Mouse (Mus musculus) adrenal gland, postnatal 10 days (tissue): Measurements from ENCODE around the gene Gm21958. TPM values are rescaled to one million over a fixed set of nuclear protein-coding genes. Genes with fewer than 3 reads are reported as not detected.

ENCODE experiments used
- DNase-seq: peaks from one replicate; pipeline ENCODE4 v3.0.0; 2021; ENCODE audit warnings: mixed read lengths
- long read RNA-seq, 2 experiments: library from polyadenylated mRNA; stranded (forward); transcript quantifications; one replicate each; pipeline ENCODE4 v2.0.0; 2021
- total RNA-seq, 2 experiments: library from RNA; stranded (reverse); gene quantifications; 2 replicates each; pipeline ENCODE4 v1.2.3; 2021

Gm21958 gene
- total RNA-seq, result not detected
- long read RNA-seq, experiment 1, result 0 reads
- long read RNA-seq, experiment 2, result 0 reads

- DNase-seq, result no peak
Observed at GRCm38 (mm10) chr3:54714253-54714652, at the start of gene Gm21958. Gene Gm21958, minus strand, starts transcription at chr3:54714353.

DNA sequence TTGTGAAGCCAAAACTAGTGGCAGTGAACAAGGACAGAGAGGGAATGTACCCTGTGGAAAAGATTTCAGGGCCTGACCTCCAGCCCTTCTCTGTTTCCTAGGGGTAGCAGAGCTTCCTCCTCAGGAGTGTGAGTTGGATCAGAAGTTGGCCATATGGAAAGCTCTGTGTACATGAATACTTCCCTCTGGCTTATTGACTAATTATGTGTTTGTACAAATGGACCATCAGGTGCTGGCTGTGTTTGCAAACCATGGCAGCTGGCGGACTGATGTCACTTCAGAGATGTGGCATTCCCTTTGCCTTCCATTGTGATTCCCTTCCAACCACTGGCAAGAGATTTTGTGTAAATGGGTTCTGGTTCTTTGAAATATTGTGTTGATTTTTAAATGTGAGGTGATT, 47.1 kb upstream of the Gm21958 start:
- DNase-seq, result no peak

DNA sequence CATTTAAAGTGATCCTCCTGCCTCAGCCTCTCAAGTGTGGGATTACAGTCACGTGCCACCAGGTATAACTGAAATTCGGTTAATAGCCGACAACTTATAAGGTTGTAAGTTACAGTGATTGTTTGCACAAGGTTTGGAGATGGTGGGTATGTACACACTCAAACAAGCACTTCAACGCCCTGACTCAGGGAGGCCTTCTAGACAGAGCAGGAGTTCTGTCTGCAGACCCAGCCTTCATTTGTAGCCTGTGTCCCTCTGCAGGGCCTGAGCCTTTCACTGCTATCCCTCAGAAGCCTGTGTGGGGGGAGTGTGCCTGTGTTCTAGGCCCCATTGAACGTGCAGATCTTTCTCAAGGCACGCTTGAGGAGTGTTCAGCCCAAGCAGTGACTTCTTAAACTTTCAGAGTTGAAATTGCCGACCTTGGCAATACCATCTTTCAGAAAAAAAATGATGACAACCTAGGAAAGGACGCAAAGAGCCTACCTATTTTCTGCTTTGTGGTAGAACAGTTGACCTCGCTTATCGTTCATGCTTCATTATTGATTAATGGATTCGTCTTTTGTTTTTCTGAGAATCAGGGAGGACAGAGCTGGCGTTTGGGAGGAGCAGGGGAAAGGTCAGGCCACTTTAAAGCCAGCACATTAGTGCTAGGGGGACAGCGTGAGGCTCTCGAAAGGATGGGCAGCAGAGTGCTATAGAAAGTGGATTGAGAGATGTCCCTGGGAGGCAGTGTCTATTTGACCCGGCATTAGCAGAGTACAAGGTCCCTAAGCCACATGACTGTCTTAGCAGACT, 46.4 kb upstream of the Gm21958 start:
- DNase-seq, result no peak

DNA sequence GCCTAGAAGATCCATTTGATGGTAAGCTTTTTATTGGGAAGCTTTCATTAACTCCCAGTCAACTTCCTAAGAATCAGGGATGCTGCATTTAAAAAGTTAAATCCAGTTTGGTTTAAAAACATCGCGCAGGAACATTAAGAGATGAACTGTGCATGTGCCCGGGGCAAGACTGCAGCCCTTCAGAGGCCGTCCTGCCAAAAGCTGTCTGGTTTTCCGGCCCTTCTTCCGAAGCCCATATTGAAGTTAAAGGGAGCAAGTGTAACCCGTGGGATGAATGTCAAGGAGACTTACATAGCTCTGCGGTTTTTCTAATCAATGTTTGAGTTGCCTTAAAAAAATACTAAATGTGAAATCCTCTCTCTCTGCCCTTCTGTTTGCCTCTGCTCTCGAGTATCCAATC, 45.1 kb upstream of the Gm21958 start:
- no peak for DNase-seq

DNA sequence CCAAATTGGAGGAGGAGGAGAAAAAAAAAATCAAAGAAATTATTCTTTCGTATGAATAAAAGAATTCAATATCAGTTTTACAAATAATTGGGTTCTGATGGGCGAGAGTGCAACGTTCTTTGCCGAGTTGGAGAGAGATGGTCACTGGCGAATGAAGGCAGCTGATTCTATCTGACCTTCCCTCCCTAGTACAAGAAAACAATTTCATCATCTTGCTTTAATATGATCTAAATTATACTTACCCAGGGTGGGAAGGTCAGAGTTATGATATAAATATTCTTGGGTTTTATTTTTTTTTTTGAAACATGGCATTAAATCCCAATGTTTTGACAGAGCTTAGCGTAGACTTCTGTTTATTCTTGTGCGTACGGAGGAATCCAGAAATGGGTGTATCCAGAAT, 43.3 kb upstream of the Gm21958 start:
- DNase-seq, result no peak

DNA sequence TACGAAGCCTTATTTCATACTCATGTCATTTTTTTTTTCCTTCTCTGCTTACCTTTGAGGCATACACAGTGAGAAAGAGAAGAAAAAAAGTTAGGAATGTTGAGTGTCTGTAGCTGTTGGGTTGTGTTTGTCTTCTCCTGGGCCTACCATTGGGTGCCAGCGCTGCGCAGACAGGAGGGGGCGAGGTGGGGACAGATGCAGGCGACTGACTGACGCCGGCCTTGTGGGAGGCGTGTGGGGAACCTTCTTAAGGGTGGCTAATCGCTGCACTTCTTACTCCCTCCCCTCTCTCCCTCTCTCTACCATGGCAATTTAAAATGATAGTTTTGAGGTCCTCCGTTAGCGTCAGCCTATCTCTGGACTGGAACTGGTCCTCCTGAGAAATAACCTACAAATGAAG, 41.9 kb upstream of the Gm21958 start:
- DNase-seq, result peak; percentile 50

GRCm38 (mm10) chr3:54755145-54756041, 41.2 kb upstream of the Gm21958 start, which contains the start of gene Smad9:
Gene Smad9, plus strand, starts transcription at chr3:54755582.
- DNase-seq, result peak; percentile 87

DNA sequence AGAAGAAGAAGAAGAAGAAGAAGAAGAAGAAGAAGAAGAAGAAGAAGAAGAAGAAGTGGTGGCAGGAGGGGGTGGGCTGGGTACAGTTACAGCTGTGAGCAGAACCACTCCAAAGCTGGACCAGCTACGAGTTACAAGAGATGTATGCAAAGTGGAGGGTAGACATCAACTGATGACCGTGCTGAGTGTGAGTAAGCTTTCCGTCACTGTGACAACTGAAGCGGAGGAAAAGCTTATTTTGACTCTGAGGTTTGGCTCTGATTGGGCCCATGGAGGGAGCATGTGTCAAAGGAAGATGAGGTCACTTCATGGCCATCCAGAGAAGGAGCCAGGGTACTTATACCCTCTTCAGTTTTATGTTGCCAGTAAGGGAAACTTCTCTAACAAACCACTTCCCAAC, 39.3 kb upstream of the Gm21958 start:
- DNase-seq, result no peak

DNA sequence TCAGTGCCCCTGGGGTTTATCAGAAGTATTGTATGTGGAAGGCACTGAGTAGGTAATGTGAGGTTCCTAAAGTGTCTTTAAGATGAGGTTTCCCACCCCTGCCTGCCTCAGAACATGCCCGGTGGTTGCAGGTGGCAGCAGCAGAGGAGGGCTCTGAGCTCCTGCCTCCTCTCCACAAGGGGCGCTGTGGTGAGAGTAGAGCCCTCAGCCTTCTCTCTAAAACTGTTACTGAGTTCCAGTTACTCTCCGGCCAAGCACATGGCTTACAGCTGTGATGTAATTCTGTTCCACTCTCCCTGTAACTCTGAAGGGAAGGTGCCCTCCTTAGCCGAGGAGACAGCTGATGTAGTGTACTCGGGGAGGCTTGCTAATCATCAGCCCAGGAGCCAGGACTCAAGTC, 31.6 kb upstream of the Gm21958 start:
- peak; percentile 49 for DNase-seq

GRCm38 (mm10) chr3:54741965-54742364, 27.8 kb upstream of the Gm21958 start:
- no peak for DNase-seq

- no peak for DNase-seq
Observed at GRCm38 (mm10) chr3:54737317-54737716, 23.2 kb upstream of the Gm21958 start.

DNA sequence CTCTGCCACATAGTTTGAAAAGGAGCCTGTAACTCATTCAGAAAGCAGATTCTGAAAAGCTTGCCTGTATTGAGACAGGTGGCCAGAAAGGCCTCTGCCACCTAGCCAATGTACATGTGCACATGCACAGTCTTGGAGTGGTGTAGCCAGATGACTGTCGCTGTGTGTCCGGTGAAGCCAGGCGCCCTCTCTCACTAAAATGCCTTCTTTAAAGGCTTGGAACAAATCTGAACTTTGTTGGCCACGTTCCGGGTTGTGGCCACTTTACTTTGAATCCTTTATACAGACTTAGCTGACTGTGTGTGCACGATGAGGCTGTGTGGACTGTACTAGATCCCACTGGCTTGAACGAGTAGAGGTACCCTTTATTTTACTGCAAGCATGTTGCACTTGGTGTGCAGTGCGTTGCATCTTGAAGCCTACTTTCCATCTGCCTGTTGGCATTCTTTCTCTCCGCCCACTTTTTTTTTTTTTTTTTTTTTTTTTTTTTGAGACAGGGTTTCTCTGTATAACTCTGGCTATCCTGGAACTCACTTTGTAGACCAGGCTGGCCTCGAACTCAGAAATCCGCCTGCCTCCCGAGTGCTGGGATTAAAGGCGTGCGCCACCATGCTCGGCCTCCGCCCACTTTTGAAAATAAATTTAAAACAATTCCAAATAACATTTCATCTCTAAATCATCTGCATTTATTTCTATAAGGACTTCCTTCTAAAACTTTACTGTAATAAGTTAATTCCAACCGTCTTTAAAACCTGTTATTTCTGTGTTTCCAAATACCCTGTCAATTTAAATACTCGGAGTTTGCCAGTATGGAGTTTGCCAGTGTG, 22.2 kb upstream of the Gm21958 start:
- peak; percentile 33 for DNase-seq

DNA sequence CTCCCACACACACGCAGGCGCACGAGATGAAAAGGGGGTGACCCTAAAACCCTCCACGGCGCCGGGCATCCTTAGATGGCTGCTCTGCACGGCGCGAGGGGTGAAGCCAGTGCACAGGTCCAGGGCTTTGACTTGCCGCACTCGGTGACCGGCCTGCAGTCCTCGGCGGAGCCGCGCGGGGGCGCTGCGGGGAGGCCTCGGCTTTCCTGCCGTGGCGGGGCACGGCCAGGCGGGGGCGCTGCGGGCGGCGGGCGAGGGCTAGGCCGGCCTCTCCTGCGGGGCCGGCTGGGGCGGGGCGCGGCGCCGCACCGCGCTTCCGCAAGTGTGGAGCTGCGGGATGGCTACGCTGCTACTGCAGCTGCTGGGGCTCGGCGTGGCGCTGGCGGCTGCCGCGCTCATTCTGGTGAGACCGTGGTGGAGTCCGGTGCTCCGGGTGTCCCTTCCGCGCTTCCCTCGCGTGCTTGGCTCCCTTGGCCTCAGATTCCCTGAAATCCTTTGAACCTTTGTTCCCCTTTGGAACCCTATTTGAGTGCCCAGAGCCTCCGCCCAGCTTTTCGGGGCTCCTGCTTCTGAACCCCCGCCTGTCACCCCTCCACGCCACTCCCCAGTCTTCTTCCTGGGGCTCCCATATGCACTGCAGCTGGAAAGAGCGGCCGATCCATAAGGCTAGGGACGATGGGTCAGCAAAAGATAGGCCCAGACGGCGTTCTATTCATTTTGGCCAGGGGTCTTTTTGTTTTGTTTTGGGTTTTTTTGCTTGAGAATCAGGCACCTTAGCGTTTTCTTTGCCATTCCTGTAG, 21.3 kb upstream of the Gm21958 start, which contains the start of the genes Exosc8 and Alg5:
Exosc8 (minus strand) TSS at position 147 of the 800 bp plus-strand sequence.
Alg5 (plus strand) TSS at position 293 of the 800 bp plus-strand sequence.
- peak; percentile 97 for DNase-seq

GRCm38 (mm10) chr3:54734411-54735246, 20.5 kb upstream of the Gm21958 start:
- DNase-seq, result peak; percentile 95

DNA sequence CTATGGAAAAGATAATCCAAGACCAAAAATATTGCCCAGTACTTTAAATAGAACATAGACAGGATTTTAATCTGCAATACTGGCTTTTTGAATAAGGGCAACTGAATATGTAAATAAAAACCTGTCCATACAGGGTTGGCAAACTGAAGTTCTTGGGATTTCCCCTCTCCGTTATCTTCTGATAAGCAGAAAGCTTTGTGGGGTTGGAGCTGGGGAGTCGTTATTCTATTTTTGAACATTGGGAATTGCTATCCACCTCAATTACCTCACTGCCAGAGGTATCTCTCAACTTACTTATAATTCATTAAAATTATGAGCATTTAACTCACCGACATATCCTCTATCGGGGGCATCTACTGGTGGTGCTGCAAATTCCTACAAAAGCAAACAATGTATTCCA, 18.2 kb upstream of the Gm21958 start:
- DNase-seq, result no peak

DNA sequence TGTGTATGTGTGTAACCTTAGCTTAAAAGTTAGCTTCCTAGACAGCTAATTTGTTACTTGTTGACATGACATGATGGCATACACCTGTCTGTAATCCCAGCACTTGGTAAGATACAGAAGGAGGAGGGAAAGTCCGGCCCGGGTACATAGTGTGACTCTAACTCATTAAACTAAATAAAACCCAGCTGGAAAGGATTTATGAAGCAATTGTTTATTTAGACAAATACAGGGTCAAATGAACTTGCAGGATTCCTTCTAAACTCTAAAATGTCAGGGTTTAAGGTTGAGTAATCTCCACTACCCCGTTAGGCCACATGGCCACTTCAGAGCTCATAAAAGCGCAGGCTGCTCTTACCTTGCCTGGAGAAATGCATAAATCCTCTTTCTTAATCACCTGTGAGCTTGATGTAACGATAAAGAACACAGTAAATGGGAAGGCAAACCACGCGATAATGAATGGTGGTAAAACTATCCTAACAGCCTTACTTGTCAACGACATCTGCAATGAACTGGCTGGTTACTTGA, 17.5 kb upstream of the Gm21958 start:
- DNase-seq, result no peak

DNA sequence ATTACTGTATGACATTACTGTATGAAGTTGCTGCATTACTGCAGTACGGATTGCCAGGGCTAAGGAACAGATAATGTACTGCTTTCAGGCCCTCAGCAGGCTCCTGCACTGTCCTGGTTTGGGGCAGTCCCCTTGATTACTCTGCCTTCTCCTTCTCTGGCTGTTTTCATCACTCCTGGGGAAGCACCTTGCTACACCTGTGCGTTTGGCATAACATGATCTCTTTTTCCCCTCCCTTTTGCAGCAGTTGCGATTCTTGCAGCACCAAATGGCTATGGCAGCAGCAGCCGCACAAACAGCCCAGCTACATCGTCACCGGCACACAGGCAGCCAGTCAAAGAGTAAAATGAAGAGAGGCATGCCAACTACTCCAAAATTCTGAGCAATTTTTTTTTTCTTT, 13.9 kb upstream of the Gm21958 start:
- no peak for DNase-seq

- DNase-seq, result no peak
Observed at GRCm38 (mm10) chr3:54727588-54727987, 13.4 kb upstream of the Gm21958 start.

- DNase-seq, result no peak
Observed at GRCm38 (mm10) chr3:54725344-54725743, 11.2 kb upstream of the Gm21958 start.
